Mouse (Mus musculus): ENCODE data around the gene Arhgap45.

GRCm38 (mm10) chr10:79985334-79986231 is 30.9 kb upstream of the Arhgap45 start:
- TF ChIP-seq CTCF (IDR thresholded peaks at IDR 0.05; ENCODE audit: control insufficient read depth, insufficient read depth, insufficient read length) = no peak
- TF ChIP-seq MYOD1 (IDR thresholded peaks at IDR 0.05; ENCODE audit: control insufficient read depth, insufficient read length, low read depth) = no peak
- TF ChIP-seq MYOG (IDR thresholded peaks at IDR 0.05; ENCODE audit: control insufficient read depth, extremely low read depth, insufficient read length) = no peak
- TF ChIP-seq CEBPB (IDR thresholded peaks at IDR 0.05; ENCODE audit: low read depth) = no peak

All from C2C12 (cell line).